Mouse (Mus musculus) retina, postnatal 1 day (tissue): ENCODE data around the gene Ubac2.

Experiments
- DNase-seq: peaks from one replicate; pipeline ENCODE4 v3.0.0-alpha.2; 2012

Gene Ubac2

GRCm38 (mm10) chr14:121895316-121895715 lies 16.9 kb downstream of the Ubac2 start:
- no peak for DNase-seq

GRCm38 (mm10) chr14:121896126-121897090 lies 18.0 kb downstream of the Ubac2 start:
- DNase-seq, result no peak

GRCm38 (mm10) chr14:121897773-121898172 lies 19.4 kb downstream of the Ubac2 start:
- DNase-seq, result no peak

- no peak for DNase-seq
Measured at GRCm38 (mm10) chr14:121898509-121898908, 20.1 kb downstream of the Ubac2 start.

- DNase-seq, result no peak
Measured at GRCm38 (mm10) chr14:121899071-121899470, 20.7 kb downstream of the Ubac2 start.

GRCm38 (mm10) chr14:121901511-121901910 lies 23.1 kb downstream of the Ubac2 start:
- no peak for DNase-seq

GRCm38 (mm10) chr14:121903381-121903876 lies 25.0 kb downstream of the Ubac2 start:
- no peak for DNase-seq

- DNase-seq, result no peak
Measured at GRCm38 (mm10) chr14:121904754-121905153, 26.3 kb downstream of the Ubac2 start.

- DNase-seq, result no peak
Measured at GRCm38 (mm10) chr14:121906341-121906991, 28.0 kb downstream of the Ubac2 start.

GRCm38 (mm10) chr14:121906992-121907681 lies 28.7 kb downstream of the Ubac2 start:
- DNase-seq, result no peak

- no peak for DNase-seq
Measured at GRCm38 (mm10) chr14:121909868-121910267, 31.4 kb downstream of the Ubac2 start.

- DNase-seq, result no peak
Measured at GRCm38 (mm10) chr14:121912501-121912900, 34.1 kb downstream of the Ubac2 start.

GRCm38 (mm10) chr14:121915143-121915542 lies 36.7 kb downstream of the Ubac2 start:
- DNase-seq, result no peak

GRCm38 (mm10) chr14:121915621-121916020 lies 37.2 kb downstream of the Ubac2 start, which contains the start of gene Gpr18:
Gene Gpr18 (minus strand): TSS chr14:121915781.
- no peak for DNase-seq

GRCm38 (mm10) chr14:121916311-121917094 lies 38.1 kb downstream of the Ubac2 start:
- DNase-seq, result no peak

GRCm38 (mm10) chr14:121918266-121918665 lies 39.8 kb downstream of the Ubac2 start:
- no peak for DNase-seq

GRCm38 (mm10) chr14:121919752-121920151 lies 41.3 kb downstream of the Ubac2 start:
- peak; percentile 17 for DNase-seq

GRCm38 (mm10) chr14:121920511-121921124 lies 42.2 kb downstream of the Ubac2 start:
- no peak for DNase-seq

GRCm38 (mm10) chr14:121922016-121922415 lies 43.6 kb downstream of the Ubac2 start:
- no peak for DNase-seq

GRCm38 (mm10) chr14:121922731-121923130 lies 44.3 kb downstream of the Ubac2 start:
- no peak for DNase-seq

GRCm38 (mm10) chr14:121924876-121925275 lies 46.5 kb downstream of the Ubac2 start:
- DNase-seq, result no peak

GRCm38 (mm10) chr14:121926901-121927300 lies 48.5 kb downstream of the Ubac2 start:
- no peak for DNase-seq
